Mouse (Mus musculus): ENCODE measurements around the gene Tex36. TPM values are rescaled to one million over a fixed set of nuclear protein-coding genes. Genes with fewer than 3 reads are reported as not detected.

The Tex36 gene
- total and polyA plus RNA-seq, 2 experiments from 2014 or later: 0.38 TPM; not detected in 1

DNA sequence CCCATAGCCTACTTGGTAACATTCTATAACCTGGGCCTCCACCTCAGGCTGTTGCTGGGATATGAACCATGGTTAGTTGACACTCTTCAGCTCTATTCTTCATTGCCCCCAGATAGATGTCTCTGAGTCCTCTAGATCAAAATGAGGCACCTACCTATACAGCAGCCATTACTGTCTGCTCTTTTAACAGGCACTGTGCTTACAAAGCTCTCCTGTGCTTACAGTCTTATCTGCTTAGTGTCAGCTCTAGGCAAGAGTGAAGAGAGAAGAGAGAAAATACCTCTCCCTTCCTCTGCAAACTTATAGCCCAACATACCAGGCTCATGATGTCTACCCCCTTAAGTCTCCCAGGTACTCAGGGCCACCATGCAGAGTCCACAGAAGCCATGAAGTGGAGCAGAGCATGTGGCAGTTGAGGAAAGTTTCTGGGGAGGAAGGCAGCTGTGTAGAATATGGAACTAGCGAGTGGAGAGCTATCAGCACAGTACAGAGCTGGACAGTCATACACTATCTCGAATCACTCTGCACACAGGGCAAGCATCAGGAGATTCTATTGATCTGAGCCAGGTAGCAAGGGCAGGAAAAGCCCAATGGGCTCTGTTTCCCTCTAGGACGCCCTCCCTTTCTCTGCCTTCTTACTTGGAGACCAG, 38.7 kb downstream of the Tex36 start:
- Histone ChIP-seq H3K4me1 (ENCODE audit: insufficient read depth, low read length) (no peaks in the 10 kb centered on the region), H3K9me3 (ENCODE audit: low read length) (no peaks in the 10 kb centered on the region), H3K9ac (replicated peaks; ENCODE audit: low read length, poor library complexity, severe bottlenecking) (no peak overlapping the region), H3K4me3 (ENCODE audit: low read depth, low read length) (no peak overlapping the region), H3K36me3 (ENCODE audit: insufficient read depth, low read length) (no peaks in the 10 kb centered on the region), H3K27me3 (ENCODE audit: insufficient read depth, low read length) (no peaks in the 10 kb centered on the region), H3K27ac (ENCODE audit: low read depth, low read length) (no peak overlapping the region), H3K4me2 (ENCODE audit: low read depth, low read length, poor library complexity, severe bottlenecking) (no peak overlapping the region)
- no peak for TF ChIP-seq CTCF (IDR thresholded peaks at IDR 0.05)
- 85% methylated on average over 3 of the region's 3 CpGs for WGBS
- no peak for DNase-seq (ENCODE audit: low spot score)
- no peak for ATAC-seq (ENCODE audit: low FRiP score)

DNA sequence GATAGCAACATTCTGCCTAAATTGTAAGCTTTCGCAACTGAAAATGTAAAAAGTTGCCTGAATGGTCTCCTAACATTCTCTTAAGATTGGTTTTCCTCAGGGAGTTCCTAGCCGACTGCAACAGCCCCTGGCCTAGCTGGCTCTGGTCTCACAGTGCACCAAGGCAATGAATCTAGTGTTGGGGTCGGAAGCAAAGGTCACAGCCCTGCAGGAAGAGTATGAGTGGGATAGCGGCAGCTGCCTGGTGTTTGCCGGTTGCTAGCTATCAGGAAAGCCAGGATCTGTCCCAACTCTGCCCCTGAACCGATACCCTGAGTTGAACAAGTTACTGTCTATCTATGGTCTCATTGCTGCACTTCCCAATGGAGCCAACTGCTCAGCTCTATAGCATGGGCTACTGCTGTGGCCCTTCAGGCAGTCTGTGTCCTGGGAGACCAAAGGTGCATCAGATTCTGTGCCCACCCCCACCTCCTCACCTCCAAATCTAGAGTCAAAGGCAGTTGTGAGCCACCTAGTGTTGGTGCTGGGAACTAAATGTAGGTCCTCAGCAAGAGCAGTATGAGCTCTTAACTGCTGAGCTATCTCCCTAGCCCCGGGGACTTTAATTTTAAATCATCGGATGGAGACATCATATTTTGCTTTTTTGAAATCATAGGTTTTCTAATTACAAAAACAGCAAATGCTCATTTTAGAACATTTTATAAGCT, 46.0 kb downstream of the Tex36 start:
- WGBS: 77% methylated on average over 8 of the region's 8 CpGs
- H3K9ac ChIP-seq (replicated peaks; ENCODE audit: low read length, poor library complexity, severe bottlenecking): no peak overlapping the region
- H3K4me3 ChIP-seq (ENCODE audit: low read depth, low read length): no peak overlapping the region
- DNase-seq (ENCODE audit: low spot score): peak; percentile 32
- H3K4me2 ChIP-seq (ENCODE audit: low read depth, low read length, poor library complexity, severe bottlenecking): no peak overlapping the region
- no peaks in the 10 kb centered on the region for H3K36me3 ChIP-seq (ENCODE audit: insufficient read depth, low read length)
- no peaks in the 10 kb centered on the region for H3K9me3 ChIP-seq (ENCODE audit: low read length)
- ATAC-seq (ENCODE audit: low FRiP score): no peak
- H3K27me3 ChIP-seq (ENCODE audit: insufficient read depth, low read length): no peaks in the 10 kb centered on the region
- TF ChIP-seq CTCF (IDR thresholded peaks at IDR 0.05): peak; percentile 64
- no peaks in the 10 kb centered on the region for H3K4me1 ChIP-seq (ENCODE audit: insufficient read depth, low read length)
- H3K27ac ChIP-seq (ENCODE audit: low read depth, low read length): no peak overlapping the region

DNA sequence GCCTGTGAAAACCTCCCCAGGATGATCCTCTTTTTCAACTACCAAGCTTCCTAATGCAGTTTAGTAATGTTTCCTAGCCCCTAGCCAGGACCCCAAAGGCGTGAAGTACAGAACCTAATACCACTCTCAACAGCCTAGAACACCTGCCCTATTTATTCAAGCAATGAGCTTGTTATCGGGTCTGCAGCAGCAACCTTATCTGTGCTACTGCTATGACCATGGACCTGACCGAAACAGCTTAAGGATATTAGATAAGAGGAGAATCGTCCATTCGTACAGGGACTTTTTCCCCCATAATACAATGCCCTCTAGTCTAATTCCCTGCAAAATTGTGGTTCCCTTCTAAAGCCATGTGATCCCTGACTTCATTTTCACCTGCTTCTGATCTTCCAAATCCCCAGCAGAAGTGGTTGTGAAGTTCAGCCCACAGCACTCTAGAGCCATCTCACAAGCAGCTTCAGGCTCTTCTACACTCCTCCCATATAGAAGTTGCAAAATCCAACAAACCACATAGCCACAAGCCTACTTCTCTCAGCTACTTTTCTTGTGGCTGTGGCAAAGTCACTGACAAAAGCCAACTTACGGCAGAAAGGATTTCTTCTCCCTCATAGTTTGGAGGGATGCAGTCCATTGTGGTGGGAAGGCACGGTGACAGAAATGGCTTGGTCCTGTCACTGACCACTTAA, 49.5 kb downstream of the Tex36 start:
- H3K36me3 ChIP-seq (ENCODE audit: insufficient read depth, low read length): no peaks in the 10 kb centered on the region
- H3K4me3 ChIP-seq (ENCODE audit: low read depth, low read length): no peak overlapping the region
- H3K4me2 ChIP-seq (ENCODE audit: low read depth, low read length, poor library complexity, severe bottlenecking): no peak overlapping the region
- no peak for TF ChIP-seq CTCF (IDR thresholded peaks at IDR 0.05)
- no peaks in the 10 kb centered on the region for H3K9me3 ChIP-seq (ENCODE audit: low read length)
- ATAC-seq (ENCODE audit: low FRiP score): no peak
- WGBS: 89% methylated on average over 7 of the region's 7 CpGs
- DNase-seq (ENCODE audit: low spot score): no peak
- H3K9ac ChIP-seq (replicated peaks; ENCODE audit: low read length, poor library complexity, severe bottlenecking): no peak overlapping the region
- H3K27me3 ChIP-seq (ENCODE audit: insufficient read depth, low read length): no peaks in the 10 kb centered on the region
- no peaks in the 10 kb centered on the region for H3K4me1 ChIP-seq (ENCODE audit: insufficient read depth, low read length)
- H3K27ac ChIP-seq (ENCODE audit: low read depth, low read length): no peak overlapping the region

DNA sequence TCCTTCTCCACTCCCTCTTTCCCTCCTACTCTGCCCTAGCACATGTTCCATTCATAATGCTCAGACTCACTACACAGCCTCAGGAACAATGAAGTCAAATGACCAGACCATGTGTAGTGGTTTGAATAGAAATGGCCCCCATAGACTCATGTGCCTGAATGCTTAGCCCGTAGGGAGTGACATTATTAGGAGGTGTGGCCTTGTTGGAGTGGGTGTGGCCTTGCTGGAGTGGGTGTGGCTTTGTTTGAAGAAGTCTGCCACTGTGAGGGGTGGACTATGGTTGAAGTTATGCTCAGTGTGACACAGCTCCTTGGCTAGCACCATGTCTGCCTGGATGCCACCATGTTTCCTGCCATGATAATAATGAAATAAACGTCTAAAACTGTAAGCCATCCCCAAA, 51.0 kb downstream of the Tex36 start:
- Histone ChIP-seq H3K9ac (replicated peaks; ENCODE audit: low read length, poor library complexity, severe bottlenecking) (no peak overlapping the region), H3K36me3 (ENCODE audit: insufficient read depth, low read length) (no peaks in the 10 kb centered on the region), H3K4me2 (ENCODE audit: low read depth, low read length, poor library complexity, severe bottlenecking) (no peak overlapping the region), H3K4me1 (ENCODE audit: insufficient read depth, low read length) (no peaks in the 10 kb centered on the region), H3K27ac (ENCODE audit: low read depth, low read length) (no peak overlapping the region), H3K4me3 (ENCODE audit: low read depth, low read length) (no peak overlapping the region), H3K27me3 (ENCODE audit: insufficient read depth, low read length) (no peaks in the 10 kb centered on the region), H3K9me3 (ENCODE audit: low read length) (no peaks in the 10 kb centered on the region)
- 67% methylated on average over 2 of the region's 2 CpGs for WGBS
- DNase-seq (ENCODE audit: low spot score) (no peak), ATAC-seq (ENCODE audit: low FRiP score) (no peak)
- no peak for TF ChIP-seq CTCF (IDR thresholded peaks at IDR 0.05)

DNA sequence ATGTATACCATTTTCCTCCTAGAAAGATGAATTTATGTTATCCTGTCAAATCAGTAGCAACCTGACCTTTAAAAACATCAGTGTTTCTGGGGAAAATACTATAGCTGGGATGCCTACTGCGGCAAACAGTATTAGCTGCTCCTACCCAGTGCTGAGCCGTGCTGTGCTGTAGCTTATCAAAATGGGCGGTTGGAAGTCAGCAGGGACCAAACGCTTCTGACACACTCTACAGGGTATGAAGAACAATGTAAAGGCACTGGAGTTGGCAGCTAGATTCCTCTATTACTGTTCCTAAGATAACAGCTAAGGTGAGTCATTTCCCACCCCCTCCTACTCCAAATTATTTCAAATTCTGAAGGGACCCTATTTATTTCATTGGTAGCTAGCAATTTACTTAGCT, 53.5 kb downstream of the Tex36 start:
- no peaks in the 10 kb centered on the region for H3K4me1 ChIP-seq (ENCODE audit: insufficient read depth, low read length)
- DNase-seq (ENCODE audit: low spot score) (no peak), ATAC-seq (ENCODE audit: low FRiP score) (no peak)
- H3K9ac ChIP-seq (replicated peaks; ENCODE audit: low read length, poor library complexity, severe bottlenecking): no peak overlapping the region
- WGBS: 76% methylated on average over 4 of the region's 4 CpGs
- H3K27ac ChIP-seq (ENCODE audit: low read depth, low read length): no peak overlapping the region
- H3K4me3 ChIP-seq (ENCODE audit: low read depth, low read length): no peak overlapping the region
- TF ChIP-seq CTCF (IDR thresholded peaks at IDR 0.05): no peak
- no peaks in the 10 kb centered on the region for H3K27me3 ChIP-seq (ENCODE audit: insufficient read depth, low read length)
- H3K9me3 ChIP-seq (ENCODE audit: low read length): no peaks in the 10 kb centered on the region
- H3K4me2 ChIP-seq (ENCODE audit: low read depth, low read length, poor library complexity, severe bottlenecking): no peak overlapping the region
- no peaks in the 10 kb centered on the region for H3K36me3 ChIP-seq (ENCODE audit: insufficient read depth, low read length)

DNA sequence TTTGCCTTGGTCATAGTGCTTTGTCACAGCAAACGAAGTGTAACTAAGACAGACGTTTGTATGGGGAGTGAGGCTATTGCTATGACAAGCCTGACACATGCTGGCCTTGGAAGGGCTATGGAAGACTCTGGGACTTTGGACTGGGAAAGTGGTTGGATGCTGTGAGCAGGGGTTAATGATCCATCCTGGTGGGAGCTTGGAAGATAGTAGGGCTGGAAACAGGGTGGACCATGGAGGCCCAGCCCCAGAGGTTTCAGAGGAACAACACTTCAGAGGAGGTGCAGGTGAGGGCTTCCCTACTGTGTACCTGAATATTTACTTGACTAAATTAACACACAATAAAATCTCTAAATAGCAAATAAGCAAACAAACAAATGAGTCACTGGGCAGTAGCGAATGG, 56.3 kb downstream of the Tex36 start:
- no peaks in the 10 kb centered on the region for H3K4me1 ChIP-seq (ENCODE audit: insufficient read depth, low read length)
- no peaks in the 10 kb centered on the region for H3K9me3 ChIP-seq (ENCODE audit: low read length)
- H3K9ac ChIP-seq (replicated peaks; ENCODE audit: low read length, poor library complexity, severe bottlenecking): no peak overlapping the region
- WGBS: 68% methylated on average over 3 of the region's 3 CpGs
- DNase-seq (ENCODE audit: low spot score) (no peak), ATAC-seq (ENCODE audit: low FRiP score) (no peak)
- H3K36me3 ChIP-seq (ENCODE audit: insufficient read depth, low read length): no peaks in the 10 kb centered on the region
- no peak overlapping the region for H3K27ac ChIP-seq (ENCODE audit: low read depth, low read length)
- no peaks in the 10 kb centered on the region for H3K27me3 ChIP-seq (ENCODE audit: insufficient read depth, low read length)
- TF ChIP-seq CTCF (IDR thresholded peaks at IDR 0.05): no peak
- H3K4me3 ChIP-seq (ENCODE audit: low read depth, low read length): no peak overlapping the region
- H3K4me2 ChIP-seq (ENCODE audit: low read depth, low read length, poor library complexity, severe bottlenecking): no peak overlapping the region
